Mouse (Mus musculus) liver, embryonic 11.5 days (tissue): ENCODE measurements around the gene Slc6a12. TPM values are rescaled to one million over a fixed set of nuclear protein-coding genes. Genes with fewer than 3 reads are reported as not detected.

ENCODE experiments used
- ATAC-seq: fragments of 200-750 bp; cut with Nextera tagmentation; replicated peaks from 2 replicates; pipeline ENCODE4 v1.8.0; 2017; ENCODE audit warnings: moderate number of reproducible peaks, mild to moderate bottlenecking, moderate TSS enrichment, moderate library complexity; ENCODE audit not compliant: low FRiP score
- DNase-seq: peaks from one replicate; pipeline ENCODE4 v3.0.0-alpha.2; 2017; ENCODE audit warnings: low spot score
- H3K27ac ChIP-seq: fragments of 300-500 bp; sonication (generic); 2 replicates; pipeline ENCODE4 v1.5.1; 2014; ENCODE audit warnings: mild to moderate bottlenecking, low read depth, low read length, control low read depth
- H3K27me3 ChIP-seq: fragments of 300-500 bp; sonication (generic); replicated peaks from 2 replicates; pipeline ENCODE4 v1.6.1; 2014; ENCODE audit warnings: low read length, mixed read lengths; ENCODE audit not compliant: control insufficient read depth, insufficient read depth
- H3K36me3 ChIP-seq: fragments of 300-500 bp; sonication (generic); 2 replicates; pipeline ENCODE4 v1.6.1; 2014; ENCODE audit warnings: mild to moderate bottlenecking, low read length, moderate library complexity, mixed read lengths; ENCODE audit not compliant: control insufficient read depth, insufficient read depth
- H3K4me1 ChIP-seq: fragments of 300-500 bp; sonication (generic); replicated peaks from 2 replicates; pipeline ENCODE4 v1.6.1; 2014; ENCODE audit warnings: low read length, mixed read lengths; ENCODE audit not compliant: control insufficient read depth, insufficient read depth
- H3K4me2 ChIP-seq: fragments of 300-500 bp; sonication (generic); 2 replicates; pipeline ENCODE4 v1.6.1; 2014; ENCODE audit warnings: mild to moderate bottlenecking, control low read depth, moderate library complexity
- H3K4me3 ChIP-seq: fragments of 300-500 bp; sonication (generic); 2 replicates; pipeline ENCODE4 v1.5.1; 2014; ENCODE audit warnings: low read depth, low read length, control low read depth
- H3K9ac ChIP-seq: fragments of 300-500 bp; sonication (generic); 2 replicates; pipeline ENCODE4 v1.6.1; 2014; ENCODE audit warnings: low read depth, low read length, control low read depth
- H3K9me3 ChIP-seq: fragments of 300-500 bp; sonication (generic); 2 replicates; pipeline ENCODE4 v1.6.1; 2016; ENCODE audit warnings: low read length, inconsistent platforms, mixed read lengths; ENCODE audit not compliant: control insufficient read depth
- WGBS: fragments of 180-500 bp; shearing (Covaris S2); extraction: QIAGEN DNeasy Blood & Tissue Kit; methylation state at CpG from one replicate; pipeline ENCODE4 v1.1.7; 2014; 5-methylcytosine and 5-hydroxymethylcytosine counted together
- polyA plus RNA-seq: library from polyadenylated mRNA; unstranded; fragments of >200 nt; fragmentation: Nextera tagmentation; extraction: Ambion mirVana; gene quantifications from 2 replicates; pipeline ENCODE4 v1.2.1, GENCODE M21; 2014

The Slc6a12 gene
- polyA plus RNA-seq, 1 experiment from 2014 or later = 1.1 TPM

GRCm38 (mm10) chr6:121336558-121336957 lies 6.3 kb upstream of the Slc6a12 start:
- no peaks in the 10 kb centered on the region for H3K36me3 ChIP-seq
- WGBS = 30% methylated on average over 8 of the region's 8 CpGs
- peaks cover 6% of the 10 kb centered on the region; the same call in 1 of the 2 replicates for H3K4me1 ChIP-seq
- H3K9me3 ChIP-seq = no peaks in the 10 kb centered on the region
- ATAC-seq (peak; percentile 60), DNase-seq (peak; percentile 49)
- H3K27ac ChIP-seq = no peak overlapping the region
- peak overlapping the region; percentile 30 for H3K4me3 ChIP-seq
- H3K27me3 ChIP-seq = no peaks in the 10 kb centered on the region
- H3K4me2 ChIP-seq = peak overlapping the region; percentile 42
- H3K9ac ChIP-seq = peak overlapping the region; percentile 21; the same call in 1 of the 2 replicates

GRCm38 (mm10) chr6:121337229-121337628 lies 5.6 kb upstream of the Slc6a12 start:
- Histone ChIP-seq H3K4me1 (peaks cover 6% of the 10 kb centered on the region; the same call in 1 of the 2 replicates), H3K9ac (no peak overlapping the region), H3K4me2 (peak overlapping the region; percentile 42), H3K36me3 (no peaks in the 10 kb centered on the region), H3K27ac (no peak overlapping the region), H3K27me3 (no peaks in the 10 kb centered on the region), H3K9me3 (no peaks in the 10 kb centered on the region), H3K4me3 (no peak overlapping the region; the same call in 1 of the 2 replicates)
- ATAC-seq = no peak
- 87% methylated on average over 9 of the region's 9 CpGs for WGBS
- DNase-seq = no peak

GRCm38 (mm10) chr6:121337770-121338518 lies 4.9 kb upstream of the Slc6a12 start:
- Histone ChIP-seq H3K4me3 (no peak overlapping the region), H3K27ac (no peak overlapping the region), H3K9me3 (no peaks in the 10 kb centered on the region), H3K4me2 (no peak overlapping the region), H3K4me1 (peaks cover 6% of the 10 kb centered on the region; the same call in 1 of the 2 replicates), H3K9ac (no peak overlapping the region), H3K36me3 (no peaks in the 10 kb centered on the region), H3K27me3 (no peaks in the 10 kb centered on the region)
- peak; percentile 73 for DNase-seq
- WGBS = 26% methylated on average over 3 of the region's 3 CpGs
- peak; percentile 61 for ATAC-seq

- WGBS = 57% methylated on average over 4 of the region's 4 CpGs
- Histone ChIP-seq H3K27me3 (0 out of 2 replicates have a peak, but pooled peaks cover 3% of the 10 kb centered on the region), H3K4me3 (no peak overlapping the region), H3K4me1 (peaks cover 6% of the 10 kb centered on the region; the same call in 1 of the 2 replicates), H3K9me3 (no peaks in the 10 kb centered on the region), H3K9ac (no peak overlapping the region), H3K4me2 (no peak overlapping the region), H3K36me3 (no peaks in the 10 kb centered on the region), H3K27ac (no peak overlapping the region)
- ATAC-seq (no peak), DNase-seq (no peak)
Measured at GRCm38 (mm10) chr6:121338519-121338896, 4.4 kb upstream of the Slc6a12 start.

- H3K4me3 ChIP-seq = no peak overlapping the region
- no peak overlapping the region for H3K27ac ChIP-seq
- 57% methylated on average over 6 of the region's 6 CpGs for whole genome bisulfite sequencing
- H3K9me3 ChIP-seq = no peaks in the 10 kb centered on the region
- DNase-seq = no peak
- no peak overlapping the region for H3K9ac ChIP-seq
- H3K36me3 ChIP-seq = no peaks in the 10 kb centered on the region
- H3K4me1 ChIP-seq = peaks cover 2% of the 10 kb centered on the region; the same call in 1 of the 2 replicates
- ATAC-seq = no peak
- no peak overlapping the region for H3K4me2 ChIP-seq
- H3K27me3 ChIP-seq = 0 out of 2 replicates have a peak, but pooled peaks cover 3% of the 10 kb centered on the region
Measured at GRCm38 (mm10) chr6:121341650-121342049, 1.2 kb upstream of the Slc6a12 start.

GRCm38 (mm10) chr6:121343771-121344123 lies 871 bp downstream of the Slc6a12 start:
- Histone ChIP-seq H3K4me2 (no peak overlapping the region), H3K9me3 (no peaks in the 10 kb centered on the region), H3K9ac (no peak overlapping the region), H3K4me1 (no peaks in the 10 kb centered on the region; the same call in 1 of the 2 replicates), H3K27ac (no peak overlapping the region), H3K27me3 (0 out of 2 replicates have a peak, but pooled peaks cover 3% of the 10 kb centered on the region), H3K36me3 (no peaks in the 10 kb centered on the region), H3K4me3 (no peak overlapping the region)
- DNase-seq = no peak
- 58% methylated on average over 6 of the region's 6 CpGs for WGBS
- no peak for ATAC-seq

- ATAC-seq (no peak), DNase-seq (no peak)
- Histone ChIP-seq H3K4me3 (no peak overlapping the region), H3K9me3 (no peaks in the 10 kb centered on the region), H3K9ac (no peak overlapping the region), H3K4me1 (no peaks in the 10 kb centered on the region; the same call in 1 of the 2 replicates), H3K27ac (no peak overlapping the region), H3K36me3 (no peaks in the 10 kb centered on the region), H3K27me3 (0 out of 2 replicates have a peak, but pooled peaks cover 3% of the 10 kb centered on the region), H3K4me2 (no peak overlapping the region)
- 63% methylated on average over 5 of the region's 5 CpGs for WGBS
Measured at GRCm38 (mm10) chr6:121344329-121344728, 1.5 kb downstream of the Slc6a12 start.

- no peak overlapping the region for H3K4me2 ChIP-seq
- peak; percentile 63 for ATAC-seq
- no peak overlapping the region for H3K27ac ChIP-seq
- H3K36me3 ChIP-seq = no peaks in the 10 kb centered on the region
- no peaks in the 10 kb centered on the region for H3K9me3 ChIP-seq
- 52% methylated on average over 8 of the region's 8 CpGs for WGBS
- no peak overlapping the region for H3K4me3 ChIP-seq
- H3K9ac ChIP-seq = no peak overlapping the region
- DNase-seq = no peak
- 0 out of 2 replicates have a peak, but pooled peaks cover 3% of the 10 kb centered on the region for H3K27me3 ChIP-seq
- H3K4me1 ChIP-seq = no peaks in the 10 kb centered on the region; the same call in 1 of the 2 replicates
Measured at GRCm38 (mm10) chr6:121346428-121346827, 3.6 kb downstream of the Slc6a12 start.

GRCm38 (mm10) chr6:121352276-121352675 lies 9.4 kb downstream of the Slc6a12 start:
- Histone ChIP-seq H3K4me1 (no peaks in the 10 kb centered on the region), H3K27ac (no peak overlapping the region), H3K4me2 (no peak overlapping the region), H3K4me3 (no peak overlapping the region), H3K36me3 (no peaks in the 10 kb centered on the region), H3K27me3 (no peaks in the 10 kb centered on the region), H3K9me3 (no peaks in the 10 kb centered on the region), H3K9ac (no peak overlapping the region)
- 50% methylated on average over 2 of the region's 2 CpGs for WGBS
- DNase-seq (no peak), ATAC-seq (no peak)
